Mouse (Mus musculus) gastrocnemius, postnatal 4 days (tissue): ENCODE results near the gene Erp27. TPM values are rescaled to one million over a fixed set of nuclear protein-coding genes. Genes with fewer than 3 reads are reported as not detected.

ENCODE experiments used
- DNase-seq, 2 experiments: peaks; one replicate each; pipeline ENCODE4 v3.0.0; 2021 to 2022; ENCODE audit warnings: low spot score in 2 of 2, mixed read lengths in 2 of 2
- total RNA-seq, 2 experiments: library from RNA; stranded (reverse); gene quantifications; 2 replicates each; pipeline ENCODE4 v1.2.3; 2021

Erp27 gene
- total RNA-seq, 2 experiments from 2014 or later = not detected

DNA sequence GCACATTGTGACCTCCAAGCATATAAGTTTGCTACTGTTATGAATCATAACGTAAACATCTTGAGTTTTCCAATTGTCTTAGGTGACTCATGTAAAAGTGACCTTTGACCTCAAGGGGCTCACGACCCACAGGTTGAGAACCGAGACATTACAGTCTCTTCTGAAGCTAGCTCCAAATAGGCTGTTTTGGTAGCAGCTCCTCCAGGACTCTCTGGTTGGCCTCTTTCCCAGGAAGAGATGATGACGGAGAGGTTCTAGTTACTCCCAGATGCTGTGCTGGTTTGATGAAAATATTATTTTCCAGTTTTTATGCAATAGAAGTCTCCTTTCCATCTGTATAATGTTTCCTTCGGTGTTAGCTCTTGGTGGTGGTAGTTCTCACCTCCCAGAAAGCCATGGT lies 53.1 kb downstream of the Erp27 start:
- no peak for DNase-seq

GRCm38 (mm10) chr6:136866150-136866549 lies 55.8 kb downstream of the Erp27 start:
- no peak for DNase-seq

GRCm38 (mm10) chr6:136865360-136865759 lies 56.6 kb downstream of the Erp27 start:
- DNase-seq = no peak

GRCm38 (mm10) chr6:136861020-136861419 lies 61.0 kb downstream of the Erp27 start:
- no peak for DNase-seq

- DNase-seq = no peak
Observed at GRCm38 (mm10) chr6:136858420-136858819, 63.6 kb downstream of the Erp27 start.

DNA sequence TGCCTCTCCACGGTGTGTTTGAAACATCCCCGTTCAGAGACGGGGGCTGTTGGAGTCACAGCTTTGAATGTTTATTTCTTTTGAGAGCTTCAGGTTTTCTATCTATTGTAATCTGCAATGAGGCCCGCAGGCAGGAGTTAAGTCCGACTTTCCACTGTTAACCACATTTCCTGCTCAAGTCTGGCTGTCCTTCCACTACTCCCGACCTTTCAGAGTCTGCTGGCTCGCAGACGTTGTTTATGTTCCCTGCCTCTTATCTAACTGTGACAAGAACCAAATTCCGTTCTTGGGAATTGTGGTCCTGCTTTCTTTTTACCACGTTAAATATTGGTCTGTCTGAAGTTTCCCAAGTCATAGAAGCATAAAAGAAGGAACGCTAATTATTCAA lies 64.1 kb downstream of the Erp27 start:
- no peak for DNase-seq

Other genes starting within 250 kb of the Erp27 start
- gene Gucy2c, start 140.4 kb downstream of the Erp27 start, total RNA-seq = under 1 TPM in 1 of 2 experiments, not detected in 1; 0.08 TPM
- gene Hist4h4, start 117.8 kb downstream of the Erp27 start, total RNA-seq = 10 to 100 TPM; 32.2 to 40.5 TPM
- 10 to 100 TPM; 18.1 to 19.7 TPM for gene H2afj, start 113.9 kb downstream of the Erp27 start, total RNA-seq
- under 1 TPM; 0.39 to 0.57 TPM for gene BC049715, start 94.6 kb downstream of the Erp27 start, total RNA-seq
- gene Wbp11, start 93.9 kb downstream of the Erp27 start, total RNA-seq = 10 to 100 TPM; 83.7 to 86.2 TPM
- 1 to 10 TPM; 1.2 to 1.6 TPM for gene Smco3, start 86.7 kb downstream of the Erp27 start, total RNA-seq
- 1 to 10 TPM in 1 of 2 experiments, under 1 TPM in 1; 0.41 to 1.0 TPM for gene Art4, start 64.4 kb downstream of the Erp27 start, total RNA-seq
- 100 to 1,000 TPM in 1 of 2 experiments, 10 to 100 TPM in 1; 73.6 to 120 TPM for gene Mgp, start 46.4 kb downstream of the Erp27 start, total RNA-seq
- not detected for gene Pde6h, start 1.7 kb upstream of the Erp27 start, total RNA-seq
- gene Arhgdib, start 19.7 kb upstream of the Erp27 start, total RNA-seq = 10 to 100 TPM; 28.4 to 31.1 TPM
- gene Rerg, start 248.3 kb upstream of the Erp27 start, total RNA-seq = 1 to 10 TPM; 6.4 to 7.4 TPM